Mouse (Mus musculus): ENCODE measurements around the gene Lrrn4cl.

DNA sequence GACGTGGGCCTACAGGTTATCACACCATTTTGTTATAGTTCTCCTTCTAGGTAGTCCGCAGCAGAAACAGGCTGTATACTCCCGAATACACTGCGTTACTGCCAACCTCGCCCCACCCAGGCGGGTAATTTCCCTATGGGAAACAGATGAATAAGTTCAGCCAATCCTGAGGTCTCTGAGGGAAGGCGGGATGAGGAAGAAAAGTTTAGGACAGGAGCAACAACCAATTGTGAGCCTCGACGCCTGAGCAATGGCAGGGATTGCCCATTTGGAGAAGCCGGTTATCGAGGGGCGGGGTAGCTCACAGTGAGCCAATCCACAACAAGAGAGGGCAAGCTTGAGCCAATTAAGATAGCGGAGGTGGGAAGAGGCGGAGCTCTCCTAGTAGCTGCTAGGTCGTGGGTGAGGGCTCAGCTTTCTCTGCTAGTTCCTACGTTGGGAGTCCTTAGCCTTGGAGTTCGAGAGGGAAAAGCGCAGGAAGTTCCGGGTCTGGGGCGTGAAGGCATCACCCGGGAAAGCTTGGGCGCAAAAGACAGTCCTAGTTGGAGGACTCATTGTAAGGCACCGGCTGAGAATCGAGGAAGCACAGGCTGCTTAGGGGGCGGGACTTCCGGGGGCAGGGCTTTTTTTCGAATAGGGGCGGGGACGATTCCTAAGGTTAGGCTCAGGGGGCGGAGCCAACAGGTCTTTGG, 48.3 kb upstream of the Lrrn4cl start, which contains the start of gene Zbtb3:
- TF ChIP-seq REST (IDR thresholded peaks at IDR 0.05; ENCODE audit: insufficient read depth, insufficient read length) (no peak), POLR2A (IDR thresholded peaks at IDR 0.05; ENCODE audit: insufficient read length, low read depth) (peak; percentile 54)

Data from myocyte (in vitro differentiated cells).